Mouse (Mus musculus) lung, postnatal 0 days (tissue): Measurements from ENCODE around the gene Trim29. TPM values are rescaled to one million over a fixed set of nuclear protein-coding genes. Genes with fewer than 3 reads are reported as not detected.

Source experiments
- ATAC-seq: fragments of 200-750 bp; cut with Nextera tagmentation; 2 replicates; pipeline ENCODE4 v1.8.0; 2017; ENCODE audit warnings: moderate library complexity
- DNase-seq: peaks from one replicate; pipeline ENCODE4 v3.0.0-alpha.2; 2016; ENCODE audit warnings: low spot score
- H3K27ac ChIP-seq: fragments of 300-500 bp; sonication (generic); 2 replicates; pipeline ENCODE4 v1.5.1; 2014; ENCODE audit warnings: antibody characterized with exemption, mild to moderate bottlenecking, low read length, mixed read lengths
- H3K27me3 ChIP-seq: fragments of 300-500 bp; sonication (generic); replicated peaks from 2 replicates; pipeline ENCODE4 v1.6.1; 2014; ENCODE audit warnings: low read length, mixed read lengths; ENCODE audit not compliant: insufficient read depth
- H3K36me3 ChIP-seq: fragments of 300-500 bp; sonication (generic); 2 replicates; pipeline ENCODE4 v1.6.1; 2014; ENCODE audit warnings: low read length, mixed read lengths; ENCODE audit not compliant: insufficient read depth
- H3K4me1 ChIP-seq: fragments of 300-500 bp; sonication (generic); 2 replicates; pipeline ENCODE4 v1.6.1; 2014; ENCODE audit warnings: antibody characterized with exemption, low read depth, low read length, mixed read lengths; ENCODE audit not compliant: insufficient read depth
- H3K4me2 ChIP-seq: fragments of 300-500 bp; sonication (generic); replicated peaks from 2 replicates; pipeline ENCODE4 v1.6.1; 2014; ENCODE audit warnings: low read depth, mild to moderate bottlenecking, low read length, moderate library complexity, mixed read lengths
- H3K4me3 ChIP-seq: fragments of 300-500 bp; sonication (generic); 2 replicates; pipeline ENCODE4 v1.5.1; 2014; ENCODE audit warnings: low read depth, low read length
- H3K9ac ChIP-seq: fragments of 300-500 bp; sonication (generic); replicated peaks from 2 replicates; pipeline ENCODE4 v1.6.1; 2014; ENCODE audit warnings: low read depth, mild to moderate bottlenecking
- H3K9me3 ChIP-seq: fragments of 300-500 bp; sonication (generic); 2 replicates; pipeline ENCODE4 v1.6.1; 2016; ENCODE audit warnings: low read length, mixed read lengths
- CTCF ChIP-seq: IDR thresholded peaks from 2 replicates; pipeline ENCODE4 v1.5.1; 2016; ENCODE audit warnings: antibody characterized with exemption, mild to moderate bottlenecking
- EP300 ChIP-seq: IDR thresholded peaks from 2 replicates; pipeline ENCODE4 v1.6.1; 2016; ENCODE audit warnings: antibody characterized with exemption, mild to moderate bottlenecking, control low read depth
- WGBS: fragments of 180-500 bp; shearing (Covaris S2); extraction: QIAGEN DNeasy Blood & Tissue Kit; methylation state at CpG from one replicate; pipeline ENCODE4 v1.1.7; 2014; 5-methylcytosine and 5-hydroxymethylcytosine counted together
- polyA plus RNA-seq: library from polyadenylated mRNA; unstranded; fragments of >200 nt; fragmentation: Nextera tagmentation; extraction: Ambion mirVana; gene quantifications from 2 replicates; pipeline ENCODE4 v1.2.1, GENCODE M21; 2015

The Trim29 gene
- polyA plus RNA-seq, 1 experiment from 2014 or later: 0.87 TPM

GRCm38 (mm10) chr9:43321951-43322350, 11.3 kb downstream of the Trim29 start:
- H3K4me1 ChIP-seq: no peaks in the 10 kb centered on the region
- H3K4me2 ChIP-seq: no peak overlapping the region
- no peaks in the 10 kb centered on the region for H3K36me3 ChIP-seq
- H3K4me3 ChIP-seq: no peak overlapping the region
- WGBS: 83% methylated on average over 6 of the region's 6 CpGs
- H3K9me3 ChIP-seq: no peaks in the 10 kb centered on the region
- DNase-seq (no peak), ATAC-seq (no peak)
- TF ChIP-seq EP300: no peak
- TF ChIP-seq CTCF: no peak
- no peaks in the 10 kb centered on the region for H3K27me3 ChIP-seq
- H3K9ac ChIP-seq: no peak overlapping the region
- H3K27ac ChIP-seq: no peak overlapping the region

DNA sequence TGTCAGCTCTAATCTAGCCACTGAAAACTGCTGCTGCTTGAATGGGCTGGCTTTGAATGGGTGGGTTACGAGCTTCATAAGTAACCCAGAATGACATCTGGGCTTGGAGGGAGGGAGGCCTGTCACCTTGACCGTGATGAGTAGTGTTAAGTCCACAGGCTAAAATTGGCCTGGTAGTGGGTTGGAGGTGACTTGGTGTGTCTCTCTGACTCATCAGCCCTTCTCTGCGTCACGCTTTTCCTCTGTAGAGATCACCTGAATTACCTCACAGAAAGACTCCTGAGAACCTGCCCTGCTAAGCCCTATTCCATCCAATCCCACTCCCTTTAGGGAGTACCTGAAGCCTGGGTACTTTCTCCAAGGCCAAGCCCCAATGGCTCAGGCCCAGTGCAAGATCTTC, 12.0 kb downstream of the Trim29 start:
- no peak overlapping the region for H3K27ac ChIP-seq
- H3K9ac ChIP-seq: no peak overlapping the region
- ATAC-seq (no peak), DNase-seq (no peak)
- H3K4me1 ChIP-seq: no peaks in the 10 kb centered on the region
- TF ChIP-seq CTCF (no peak), EP300 (no peak)
- no peaks in the 10 kb centered on the region for H3K36me3 ChIP-seq
- H3K27me3 ChIP-seq: no peaks in the 10 kb centered on the region
- no peak overlapping the region for H3K4me3 ChIP-seq
- no peak overlapping the region for H3K4me2 ChIP-seq
- no peaks in the 10 kb centered on the region for H3K9me3 ChIP-seq
- 87% methylated on average over 4 of the region's 4 CpGs for WGBS

DNA sequence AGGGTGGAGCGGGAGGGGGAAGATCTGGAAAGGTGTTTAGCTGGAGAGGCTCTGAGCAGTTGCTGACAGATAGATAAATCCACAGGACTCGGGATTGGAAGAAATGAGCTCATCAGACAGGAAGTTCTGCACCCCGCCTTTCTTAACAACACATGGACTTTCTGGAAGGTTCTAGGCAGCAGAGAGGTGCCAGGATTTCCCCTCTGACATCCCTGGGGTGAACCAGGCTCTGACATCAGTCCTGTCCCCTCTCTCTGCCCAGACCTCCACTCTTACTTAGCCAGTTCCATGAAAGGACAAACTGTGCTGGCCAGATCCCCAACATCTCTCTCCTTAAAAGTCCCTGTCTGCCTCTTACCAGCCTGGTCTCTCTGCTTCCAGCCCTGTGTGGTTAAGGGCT, 14.8 kb downstream of the Trim29 start:
- WGBS: 48% methylated on average over 3 of the region's 3 CpGs
- peak; percentile 29; the same call in 1 of the 2 replicates for ATAC-seq

GRCm38 (mm10) chr9:43326015-43326631, 15.5 kb downstream of the Trim29 start:
- H3K36me3 ChIP-seq: no peaks in the 10 kb centered on the region
- WGBS: 56% methylated on average over 7 of the region's 7 CpGs
- peak; percentile 25 for DNase-seq
- H3K4me1 ChIP-seq: no peaks in the 10 kb centered on the region
- H3K9me3 ChIP-seq: no peaks in the 10 kb centered on the region
- H3K27me3 ChIP-seq: no peaks in the 10 kb centered on the region
- TF ChIP-seq CTCF (no peak), EP300 (no peak)
- ATAC-seq: peak; percentile 34; the same call in 1 of the 2 replicates
- H3K27ac ChIP-seq: no peak overlapping the region
- no peak overlapping the region for H3K4me3 ChIP-seq
- no peak overlapping the region for H3K9ac ChIP-seq
- no peak overlapping the region for H3K4me2 ChIP-seq

More for the DNA sequence above, 14.8 kb downstream of the Trim29 start:
- no peaks in the 10 kb centered on the region for H3K9me3 ChIP-seq
- H3K4me3 ChIP-seq: no peak overlapping the region
- no peak overlapping the region for H3K4me2 ChIP-seq
- H3K36me3 ChIP-seq: no peaks in the 10 kb centered on the region
- H3K4me1 ChIP-seq: no peaks in the 10 kb centered on the region
- no peak for DNase-seq
- no peak overlapping the region for H3K9ac ChIP-seq
- no peak overlapping the region for H3K27ac ChIP-seq
- TF ChIP-seq CTCF (no peak), EP300 (no peak)
- H3K27me3 ChIP-seq: no peaks in the 10 kb centered on the region

- DNase-seq: no peak
- H3K4me1 ChIP-seq: no peaks in the 10 kb centered on the region
- H3K9ac ChIP-seq: no peak overlapping the region
- no peaks in the 10 kb centered on the region for H3K9me3 ChIP-seq
- ATAC-seq: no peak
- no peaks in the 10 kb centered on the region for H3K27me3 ChIP-seq
- TF ChIP-seq EP300: no peak
- TF ChIP-seq CTCF: peak; percentile 48
- no peak overlapping the region for H3K4me2 ChIP-seq
- H3K36me3 ChIP-seq: no peaks in the 10 kb centered on the region
- no peak overlapping the region for H3K4me3 ChIP-seq
- WGBS: 46% methylated on average over 21 of the region's 21 CpGs
- H3K27ac ChIP-seq: no peak overlapping the region
These were observed 16.8 kb downstream of the Trim29 start for GRCm38 (mm10) chr9:43327182-43328129.

GRCm38 (mm10) chr9:43330426-43330825, 19.8 kb downstream of the Trim29 start:
- no peak for TF ChIP-seq CTCF
- no peak for TF ChIP-seq EP300
- no peak overlapping the region for H3K4me3 ChIP-seq
- no peaks in the 10 kb centered on the region for H3K9me3 ChIP-seq
- H3K27me3 ChIP-seq: no peaks in the 10 kb centered on the region
- ATAC-seq: no peak
- 44% methylated on average over 5 of the region's 5 CpGs for WGBS
- no peak for DNase-seq
- no peak overlapping the region for H3K27ac ChIP-seq
- H3K4me1 ChIP-seq: no peaks in the 10 kb centered on the region
- H3K4me2 ChIP-seq: no peak overlapping the region
- H3K9ac ChIP-seq: no peak overlapping the region
- no peaks in the 10 kb centered on the region for H3K36me3 ChIP-seq
